17 mouse cellular contexts compared by ENCODE assay signal in the genomic region with DNA sequence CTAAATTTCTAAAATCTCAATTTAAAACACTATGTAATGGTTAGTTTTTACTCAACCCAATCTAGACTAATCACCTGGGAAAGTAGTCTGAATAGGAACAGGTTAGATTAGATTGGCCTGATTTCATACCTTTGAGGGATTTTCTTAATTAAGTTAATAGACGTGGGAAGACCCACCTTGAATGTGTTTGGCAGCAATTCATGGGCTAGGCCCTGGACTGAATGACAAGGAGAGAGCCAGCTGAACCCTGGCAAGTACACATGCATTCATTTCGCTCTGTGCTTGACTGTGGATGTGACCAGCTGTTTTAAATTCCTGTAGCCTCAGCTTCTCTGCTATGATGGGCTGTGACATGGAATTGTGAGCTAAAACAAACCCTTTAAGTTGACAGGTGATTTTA. TPM values are rescaled to one million over a fixed set of nuclear protein-coding genes. Genes with fewer than 3 reads are reported as not detected.
DNase-seq lines count a peak whose midpoint lies in the region; TF ChIP-seq lines count a peak whose summit lies in the region.
"Had no signal": no experiment of that assay in that cellular context is flagged by ENCODE, and none has a peak within 500 bp of the region (broad histone marks: within the 10 kb centered on the region; RNA-seq: fewer than 3 reads in every experiment).

No protein-coding gene starts in this region.

- no peak for TF ChIP-seq CTCF in brain, embryonic 14.5 days (IDR thresholded peaks at IDR 0.05; ENCODE audit: borderline replicate concordance, extremely low read depth, insufficient read depth, insufficient read length)

- TF ChIP-seq POLR2A in brain, embryonic 14.5 days (IDR thresholded peaks at IDR 0.05; ENCODE audit: borderline replicate concordance, extremely low read depth, insufficient read depth, insufficient read length, poor library complexity, severe bottlenecking): no peak

- peak; percentile 9 to 14 for DNase-seq in cerebellum, postnatal 10 days
- DNase-seq in cerebellum, postnatal 25 days: no peak
- DNase-seq in heart, adult 11 months: peak; percentile 85
- no peak for DNase-seq in heart, adult 18-20 months
- DNase-seq in brain, embryonic 14.5 days (ENCODE audit: low read depth): peak; percentile 27
- DNase-seq in gonadal fat pad, adult 2 months (ENCODE audit: low read depth): peak; percentile 68
- no peak for DNase-seq in spleen, postnatal 4 days (ENCODE audit: low spot score in 2 of 2)
- DNase-seq: adrenal gland, postnatal 10 days; adrenal gland, postnatal 36 days; cerebellum, adult 11 months; cerebellum, adult 2 months; cerebellum, adult 9-11 months; gastrocnemius, postnatal 10 days; gastrocnemius, postnatal 36 days; heart, adult 2 months; heart, postnatal 14 days; heart, postnatal 4 days had no signal

RNA-seq across cellular contexts. Expression of a gene that starts 40.8 kb away (rescaled TPM):
- total RNA-seq in heart, adult 18-20 months (2021): 10 to 100 TPM; 26.9 to 27.3 TPM
- polyA plus RNA-seq in brain, embryonic 14.5 days (2012; rRNA removed): 36.7 and 44.7 TPM in 2 replicates
- 47.3 and 57.3 TPM in 2 replicates for polyA plus RNA-seq in gonadal fat pad, adult 2 months (2012; rRNA removed)

Comparison
In these comparisons a context has a peak if more than half of its experiments do, and no peak if none do; other contexts are left out.
1. DNase-seq: peak in cerebellum, postnatal 10 days (2 of 2), heart, adult 11 months (single experiment), brain, embryonic 14.5 days (single experiment) and gonadal fat pad, adult 2 months (single experiment); none in cerebellum, postnatal 25 days (0 of 2), heart, adult 18-20 months (0 of 2) and spleen, postnatal 4 days (0 of 2).